Mouse (Mus musculus) E14TG2a.4 (cell line): ENCODE measurements around the gene Osbpl9.

Experiments
- H3K27me3 ChIP-seq: 2 replicates; pipeline ENCODE4 v1.6.1; 2014; ENCODE audit warnings: low read length, control low read depth; ENCODE audit not compliant: insufficient read depth
- H3K36me3 ChIP-seq: 2 replicates; pipeline ENCODE4 v1.6.1; 2014; ENCODE audit warnings: low read length, control low read depth; ENCODE audit not compliant: insufficient read depth
- H3K4me1 ChIP-seq: replicated peaks from 2 replicates; pipeline ENCODE4 v1.6.1; 2014; ENCODE audit warnings: low read depth, low read length, control low read depth
- H3K4me3 ChIP-seq: replicated peaks from 2 replicates; pipeline ENCODE4 v1.5.1; 2014; ENCODE audit warnings: mild to moderate bottlenecking, low read length
- H3K9me3 ChIP-seq: 2 replicates; pipeline ENCODE4 v1.6.1; 2014; ENCODE audit warnings: low read length, control low read depth
- CTCF ChIP-seq: conservative IDR thresholded peaks from 2 replicates; pipeline ENCODE4 v1.5.1; 2014; ENCODE audit warnings: low read length
- NANOG ChIP-seq: IDR thresholded peaks from 2 replicates; pipeline ENCODE4 v1.6.1; 2014; ENCODE audit warnings: borderline replicate concordance, low read length, mixed read lengths
- POU5F1 ChIP-seq: IDR thresholded peaks from 2 replicates; pipeline ENCODE4 v1.6.1; 2014; ENCODE audit warnings: low read length, borderline replicate concordance

Gene Osbpl9

DNA sequence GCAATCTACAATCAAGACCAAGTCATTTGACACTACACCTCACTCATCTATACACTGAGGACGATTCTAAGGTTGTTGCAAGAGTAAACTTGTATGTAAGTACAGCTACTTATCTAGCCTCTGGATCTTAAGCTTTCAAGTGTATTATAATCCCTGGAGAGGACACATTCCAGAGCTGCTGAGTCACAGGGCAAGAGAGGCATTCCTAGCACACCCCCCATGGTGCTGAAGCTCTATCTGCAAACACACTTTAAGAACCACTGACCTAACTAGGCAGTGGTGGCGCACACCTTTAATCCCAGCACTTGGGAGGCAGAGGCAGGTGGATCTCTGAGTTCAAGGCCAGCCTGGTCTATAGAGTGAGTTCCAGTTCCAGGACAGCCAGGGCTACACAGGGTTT lies 51.9 kb downstream of the Osbpl9 start:
- TF ChIP-seq POU5F1, result no peak
- TF ChIP-seq NANOG, result no peak; the same call in 1 of the 2 replicates
- TF ChIP-seq CTCF, result no peak
- Histone ChIP-seq H3K9me3 (no peaks in the 10 kb centered on the region), H3K4me1 (peaks cover 40% of the 10 kb centered on the region), H3K36me3 (no peaks in the 10 kb centered on the region; the same call in 1 of the 2 replicates), H3K4me3 (no peak overlapping the region), H3K27me3 (no peaks in the 10 kb centered on the region)

GRCm38 (mm10) chr4:109149411-109149810 lies 52.7 kb downstream of the Osbpl9 start:
- TF ChIP-seq CTCF, result no peak
- no peak for TF ChIP-seq POU5F1
- no peak for TF ChIP-seq NANOG
- Histone ChIP-seq H3K4me1 (peaks cover 41% of the 10 kb centered on the region), H3K9me3 (no peaks in the 10 kb centered on the region), H3K4me3 (no peak overlapping the region), H3K27me3 (no peaks in the 10 kb centered on the region), H3K36me3 (no peaks in the 10 kb centered on the region; the same call in 1 of the 2 replicates)

DNA sequence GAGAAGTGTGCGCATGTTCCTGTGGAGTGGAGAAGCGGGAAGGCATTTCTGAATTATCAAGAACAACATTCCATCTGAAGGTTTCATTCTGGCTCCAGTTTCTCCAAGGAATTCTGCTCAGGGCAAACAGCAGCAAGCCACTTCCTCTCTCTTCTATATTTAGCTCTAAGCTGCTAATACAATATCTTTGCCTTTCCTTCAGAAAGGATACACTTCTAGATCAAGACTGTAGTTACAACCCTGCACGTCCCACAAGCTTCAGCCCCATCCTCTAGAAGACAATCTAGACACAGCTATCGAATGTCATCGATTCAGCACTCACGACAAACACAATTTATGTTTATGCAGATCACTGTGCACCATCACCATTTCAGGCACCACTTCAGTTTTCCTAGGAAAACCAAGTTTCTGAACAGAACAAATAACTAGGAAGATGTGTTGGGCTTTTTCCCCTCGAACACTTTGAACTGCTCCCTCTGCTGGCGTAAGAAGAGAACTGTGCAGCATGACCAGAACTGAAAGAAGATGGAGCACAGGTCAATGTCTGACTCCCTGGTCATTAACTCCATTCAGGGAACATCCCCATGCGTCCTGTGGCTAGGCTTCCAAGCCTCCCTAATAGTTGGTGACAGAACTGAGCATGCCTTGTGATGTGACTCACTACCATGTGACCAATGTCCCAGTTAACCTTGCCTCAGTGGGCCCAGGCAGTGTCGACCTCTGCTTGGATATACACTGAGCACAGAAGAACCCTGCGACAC lies 54.6 kb downstream of the Osbpl9 start:
- no peak for TF ChIP-seq NANOG
- TF ChIP-seq CTCF, result peak; percentile 90
- Histone ChIP-seq H3K9me3 (no peaks in the 10 kb centered on the region), H3K36me3 (no peaks in the 10 kb centered on the region), H3K4me1 (peaks cover 42% of the 10 kb centered on the region), H3K27me3 (no peaks in the 10 kb centered on the region), H3K4me3 (no peak overlapping the region)

DNA sequence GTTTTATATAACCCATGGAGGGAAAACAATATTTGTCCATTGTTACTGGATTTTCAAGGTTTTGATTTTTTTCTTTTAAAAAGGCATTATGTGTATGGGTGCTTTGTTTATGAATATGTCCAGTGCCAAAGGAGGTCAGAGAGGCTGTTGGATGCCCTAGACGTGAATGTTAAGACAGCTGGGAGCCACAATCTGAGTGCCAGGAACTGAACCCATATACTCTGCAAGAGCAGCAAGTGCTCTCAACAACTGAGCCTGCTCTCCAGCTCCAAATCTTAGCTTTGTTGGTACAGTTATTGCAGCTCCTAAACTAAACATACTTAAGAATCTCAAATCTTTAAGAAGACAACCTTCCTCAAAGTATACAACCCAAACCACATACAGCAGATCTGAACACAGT lies 59.0 kb downstream of the Osbpl9 start:
- Histone ChIP-seq H3K4me3 (no peak overlapping the region), H3K27me3 (no peaks in the 10 kb centered on the region), H3K36me3 (no peaks in the 10 kb centered on the region), H3K9me3 (no peaks in the 10 kb centered on the region), H3K4me1 (peaks cover 20% of the 10 kb centered on the region)
- TF ChIP-seq NANOG, result no peak
- no peak for TF ChIP-seq CTCF
- no peak for TF ChIP-seq POU5F1

DNA sequence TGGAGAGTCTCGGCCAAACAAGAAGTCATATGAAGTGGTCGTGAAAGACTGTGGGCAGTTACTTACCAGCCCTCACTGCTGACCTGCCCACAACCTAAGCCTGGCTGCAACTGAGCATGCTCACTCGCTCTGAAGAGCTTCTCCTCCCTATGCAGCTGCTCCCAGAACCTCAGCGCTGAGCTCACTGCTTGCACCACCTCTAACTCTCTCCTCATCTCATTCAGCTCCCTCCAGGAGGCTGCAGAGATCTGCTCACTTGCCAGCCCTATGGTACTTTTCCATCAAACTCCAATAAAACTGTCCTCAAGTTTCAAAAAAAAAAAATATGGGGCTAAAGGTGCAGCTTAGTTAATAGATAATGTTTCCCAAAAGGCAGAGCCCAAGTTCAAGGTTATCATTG lies 63.5 kb downstream of the Osbpl9 start:
- Histone ChIP-seq H3K27me3 (no peaks in the 10 kb centered on the region), H3K4me3 (no peak overlapping the region), H3K4me1 (peaks cover 5% of the 10 kb centered on the region), H3K36me3 (no peaks in the 10 kb centered on the region), H3K9me3 (no peaks in the 10 kb centered on the region)
- TF ChIP-seq NANOG (no peak), POU5F1 (no peak), CTCF (no peak)

GRCm38 (mm10) chr4:109136475-109137125 lies 65.5 kb downstream of the Osbpl9 start:
- Histone ChIP-seq H3K4me1 (peaks cover 11% of the 10 kb centered on the region), H3K9me3 (no peaks in the 10 kb centered on the region), H3K36me3 (no peaks in the 10 kb centered on the region), H3K4me3 (no peak overlapping the region), H3K27me3 (no peaks in the 10 kb centered on the region)
- no peak for TF ChIP-seq NANOG
- no peak for TF ChIP-seq CTCF
- TF ChIP-seq POU5F1, result no peak

- Histone ChIP-seq H3K27me3 (no peaks in the 10 kb centered on the region), H3K9me3 (no peaks in the 10 kb centered on the region), H3K4me1 (peaks cover 22% of the 10 kb centered on the region), H3K36me3 (no peaks in the 10 kb centered on the region), H3K4me3 (no peak overlapping the region)
- TF ChIP-seq NANOG, result no peak
- no peak for TF ChIP-seq POU5F1
- TF ChIP-seq CTCF, result no peak
Observed at GRCm38 (mm10) chr4:109134955-109135354, 67.1 kb downstream of the Osbpl9 start.

DNA sequence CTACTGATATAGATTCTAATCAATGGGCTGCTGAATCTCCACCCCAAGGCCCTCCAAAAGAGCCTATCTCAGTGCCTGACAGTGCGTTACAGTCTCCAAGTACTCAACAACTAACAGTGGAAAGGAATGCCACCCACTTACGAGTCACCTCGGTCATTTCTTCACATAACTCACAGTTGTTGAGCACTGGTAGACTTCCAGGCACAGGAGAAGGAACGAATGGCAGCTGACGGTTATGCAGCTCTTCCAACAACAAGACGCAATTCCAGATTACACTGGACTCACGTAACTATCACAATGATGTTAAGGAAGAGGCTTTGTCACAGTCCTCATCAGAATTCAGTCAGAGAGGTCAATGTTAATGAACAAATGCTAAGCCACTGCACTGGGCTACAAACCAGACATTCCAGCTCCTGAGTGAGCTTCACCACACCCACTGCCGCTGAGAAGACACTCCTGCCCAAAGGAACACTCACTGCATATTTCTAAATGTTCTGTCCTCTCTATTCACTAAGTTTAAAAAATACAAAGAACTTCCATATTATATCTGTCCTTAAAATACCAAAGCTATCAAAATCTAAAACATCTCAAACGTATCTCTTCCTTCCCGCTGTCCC lies 70.7 kb downstream of the Osbpl9 start:
- H3K36me3 ChIP-seq, result no peaks in the 10 kb centered on the region
- H3K9me3 ChIP-seq, result no peaks in the 10 kb centered on the region
- peaks cover 19% of the 10 kb centered on the region for H3K4me1 ChIP-seq
- TF ChIP-seq CTCF (no peak), POU5F1 (no peak), NANOG (no peak)
- H3K4me3 ChIP-seq, result no peak overlapping the region
- H3K27me3 ChIP-seq, result no peaks in the 10 kb centered on the region

- no peaks in the 10 kb centered on the region for H3K36me3 ChIP-seq
- H3K9me3 ChIP-seq, result no peaks in the 10 kb centered on the region
- no peaks in the 10 kb centered on the region for H3K27me3 ChIP-seq
- H3K4me1 ChIP-seq, result peaks cover 38% of the 10 kb centered on the region
- no peak overlapping the region for H3K4me3 ChIP-seq
- TF ChIP-seq NANOG, result no peak
- no peak for TF ChIP-seq CTCF
- no peak for TF ChIP-seq POU5F1
Observed at GRCm38 (mm10) chr4:109128971-109129370, 73.1 kb downstream of the Osbpl9 start.
